Mouse (Mus musculus): ENCODE results near the gene Clba1. TPM values are rescaled to one million over a fixed set of nuclear protein-coding genes. Genes with fewer than 3 reads are reported as not detected.
"Not testable (repeated sequence)": the region's sequence is repeated elsewhere in the genome, so short reads cannot be mapped to it uniquely, and the experiment has no call there.

Gene Clba1
- polyA plus RNA-seq, 1 experiment from 2014 or later = 0.69 TPM

- H3K4me3 ChIP-seq (ENCODE audit: low read depth, low read length) = peak overlapping the region; percentile 65
- WGBS (ENCODE audit: insufficient replicate concordance) = 11% methylated on average over 8 of the region's 8 CpGs
These were observed 904 bp downstream of the Clba1 start for GRCm38 (mm10) chr12:112809641-112810040.

GRCm38 (mm10) chr12:112810092-112810885, 1.6 kb downstream of the Clba1 start:
- ATAC-seq (no peak), DNase-seq (no peak)
- Histone ChIP-seq H3K4me2 (ENCODE audit: low read depth, low read length) (no peak overlapping the region), H3K27ac (ENCODE audit: low read depth) (no peak overlapping the region), H3K36me3 (replicated peaks; ENCODE audit: insufficient read depth, low read length) (no peaks in the 10 kb centered on the region), H3K4me1 (ENCODE audit: insufficient read depth) (peaks cover 11% of the 10 kb centered on the region), H3K9me3 (ENCODE audit: low read length) (no peaks in the 10 kb centered on the region), H3K4me3 (ENCODE audit: low read depth, low read length) (no peak overlapping the region), H3K9ac (replicated peaks) (no peak overlapping the region), H3K27me3 (ENCODE audit: insufficient read depth, low read length) (peaks cover 14% of the 10 kb centered on the region; the same call in 1 of the 2 replicates)
- 61% methylated on average over 19 of the region's 19 CpGs for WGBS (ENCODE audit: insufficient replicate concordance)
- TF ChIP-seq CTCF (IDR thresholded peaks at IDR 0.05; ENCODE audit: low read depth) = no peak
- TF ChIP-seq EP300 (IDR thresholded peaks at IDR 0.05; ENCODE audit: low read depth) = no peak

More at GRCm38 (mm10) chr12:112809641-112810040, 904 bp downstream of the Clba1 start:
- DNase-seq = no peak
- no peak for ATAC-seq
- Histone ChIP-seq H3K9ac (replicated peaks) (peak overlapping the region; percentile 65), H3K36me3 (replicated peaks; ENCODE audit: insufficient read depth, low read length) (no peaks in the 10 kb centered on the region), H3K4me1 (ENCODE audit: insufficient read depth) (peaks cover 11% of the 10 kb centered on the region), H3K4me2 (ENCODE audit: low read depth, low read length) (peak overlapping the region; percentile 97), H3K27ac (ENCODE audit: low read depth) (no peak overlapping the region), H3K27me3 (ENCODE audit: insufficient read depth, low read length) (peaks cover 20% of the 10 kb centered on the region; the same call in 1 of the 2 replicates), H3K9me3 (ENCODE audit: low read length) (no peaks in the 10 kb centered on the region)
- TF ChIP-seq CTCF (IDR thresholded peaks at IDR 0.05; ENCODE audit: low read depth) (no peak), EP300 (IDR thresholded peaks at IDR 0.05; ENCODE audit: low read depth) (no peak)

- Histone ChIP-seq H3K9ac (replicated peaks) (no peak overlapping the region), H3K4me2 (ENCODE audit: low read depth, low read length) (no peak overlapping the region), H3K4me1 (ENCODE audit: insufficient read depth) (peaks cover 10% of the 10 kb centered on the region), H3K9me3 (ENCODE audit: low read length) (no peaks in the 10 kb centered on the region), H3K27ac (ENCODE audit: low read depth) (no peak overlapping the region), H3K27me3 (ENCODE audit: insufficient read depth, low read length) (peaks cover 12% of the 10 kb centered on the region; the same call in 1 of the 2 replicates), H3K36me3 (replicated peaks; ENCODE audit: insufficient read depth, low read length) (peaks cover 16% of the 10 kb centered on the region), H3K4me3 (ENCODE audit: low read depth, low read length) (no peak overlapping the region)
- DNase-seq = no peak
- no peak for ATAC-seq
- WGBS (ENCODE audit: insufficient replicate concordance) = 89% methylated on average over 7 of the region's 7 CpGs
- TF ChIP-seq CTCF (IDR thresholded peaks at IDR 0.05; ENCODE audit: low read depth) (no peak), EP300 (IDR thresholded peaks at IDR 0.05; ENCODE audit: low read depth) (no peak)
These were observed 4.6 kb downstream of the Clba1 start for GRCm38 (mm10) chr12:112813370-112813769.

- TF ChIP-seq CTCF (IDR thresholded peaks at IDR 0.05; ENCODE audit: low read depth) (no peak), EP300 (IDR thresholded peaks at IDR 0.05; ENCODE audit: low read depth) (no peak)
- no peak overlapping the region for H3K4me2 ChIP-seq (ENCODE audit: low read depth, low read length)
- no peaks in the 10 kb centered on the region for H3K4me1 ChIP-seq (ENCODE audit: insufficient read depth)
- H3K27ac ChIP-seq (ENCODE audit: low read depth) = no peak overlapping the region
- WGBS (ENCODE audit: insufficient replicate concordance) = 91% methylated on average over 14 of the region's 14 CpGs
- H3K9ac ChIP-seq (replicated peaks) = no peak overlapping the region
- DNase-seq (no peak), ATAC-seq (no peak)
- 0 out of 2 replicates have a peak, but pooled peaks cover 4% of the 10 kb centered on the region for H3K27me3 ChIP-seq (ENCODE audit: insufficient read depth, low read length)
- no peak overlapping the region for H3K4me3 ChIP-seq (ENCODE audit: low read depth, low read length)
- H3K9me3 ChIP-seq (ENCODE audit: low read length) = no peaks in the 10 kb centered on the region
- peaks cover 31% of the 10 kb centered on the region for H3K36me3 ChIP-seq (replicated peaks; ENCODE audit: insufficient read depth, low read length)
These were observed 6.1 kb downstream of the Clba1 start for GRCm38 (mm10) chr12:112814682-112815470.

- no peak overlapping the region for H3K9ac ChIP-seq (replicated peaks)
- no peak overlapping the region for H3K4me3 ChIP-seq (ENCODE audit: low read depth, low read length)
- no peaks in the 10 kb centered on the region for H3K4me1 ChIP-seq (ENCODE audit: insufficient read depth)
- peaks cover 43% of the 10 kb centered on the region for H3K36me3 ChIP-seq (replicated peaks; ENCODE audit: insufficient read depth, low read length)
- DNase-seq (peak; percentile 67), ATAC-seq (0 out of 2 replicates have a peak, but pooled peaks have one; percentile 15)
- H3K27ac ChIP-seq (ENCODE audit: low read depth) = no peak overlapping the region
- 55% methylated on average over 4 of the region's 4 CpGs for WGBS (ENCODE audit: insufficient replicate concordance)
- no peaks in the 10 kb centered on the region for H3K9me3 ChIP-seq (ENCODE audit: low read length)
- H3K4me2 ChIP-seq (ENCODE audit: low read depth, low read length) = no peak overlapping the region
- TF ChIP-seq CTCF (IDR thresholded peaks at IDR 0.05; ENCODE audit: low read depth) (peak; percentile 87), EP300 (IDR thresholded peaks at IDR 0.05; ENCODE audit: low read depth) (no peak)
- no peaks in the 10 kb centered on the region for H3K27me3 ChIP-seq (ENCODE audit: insufficient read depth, low read length)
These were observed 7.6 kb downstream of the Clba1 start for GRCm38 (mm10) chr12:112816294-112816693.

GRCm38 (mm10) chr12:112816866-112817265, 8.1 kb downstream of the Clba1 start:
- peaks cover 49% of the 10 kb centered on the region for H3K36me3 ChIP-seq (replicated peaks; ENCODE audit: insufficient read depth, low read length)
- ATAC-seq; H3K27me3 ChIP-seq (ENCODE audit: insufficient read depth, low read length); DNase-seq; H3K9me3 ChIP-seq (ENCODE audit: low read length); H3K27ac ChIP-seq (ENCODE audit: low read depth); H3K4me3 ChIP-seq (ENCODE audit: low read depth, low read length); H3K4me2 ChIP-seq (ENCODE audit: low read depth, low read length); H3K4me1 ChIP-seq (ENCODE audit: insufficient read depth); H3K9ac ChIP-seq (replicated peaks): not testable (repeated sequence)
- WGBS (ENCODE audit: insufficient replicate concordance) = 86% methylated on average over 7 of the region's 7 CpGs
